Mouse (Mus musculus) spleen, adult 12 weeks (tissue): Measurements from ENCODE around the gene Itm2b.

Experiments used
- DNase-seq: peaks from one replicate; pipeline ENCODE4 v3.0.0; 2022; ENCODE audit warnings: low spot score

Itm2b gene

DNA sequence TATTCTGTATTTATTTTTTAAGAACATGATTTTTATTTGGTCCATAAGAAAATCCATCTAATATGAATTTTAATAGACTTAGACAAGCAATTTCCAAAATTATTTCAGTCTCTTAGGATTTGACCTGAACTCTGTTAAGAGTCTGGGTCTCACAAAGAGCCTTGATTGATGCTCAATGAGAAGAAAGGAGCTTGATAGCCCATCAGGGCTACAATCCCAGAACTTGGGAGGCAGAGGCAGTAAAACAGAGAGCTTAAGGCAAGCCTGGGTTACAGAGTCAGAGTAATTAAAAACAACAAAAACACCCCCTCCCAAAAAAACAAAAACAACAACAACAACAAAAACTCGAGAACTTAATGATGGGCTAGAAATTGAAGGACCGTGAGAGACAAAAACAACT is 61.1 kb downstream of the Itm2b start:
- no peak for DNase-seq

DNA sequence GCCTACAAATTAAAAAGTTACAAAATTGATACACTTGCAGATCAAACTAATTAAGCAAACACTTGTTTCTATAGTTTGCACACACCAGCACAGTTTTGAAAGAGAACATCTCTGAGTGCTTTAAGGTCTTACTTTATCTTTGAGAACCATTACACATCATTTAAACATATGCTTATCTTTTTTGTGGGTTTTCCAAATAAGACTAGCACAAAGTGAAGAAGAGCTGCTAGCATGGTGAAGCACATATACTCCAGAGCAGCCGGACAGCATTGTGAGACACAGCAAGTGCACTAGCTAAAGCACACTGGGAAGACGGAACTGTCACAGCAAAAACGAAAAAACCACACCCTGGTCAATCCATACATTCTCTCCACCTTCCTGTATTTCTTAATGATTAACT is 62.9 kb downstream of the Itm2b start:
- DNase-seq = peak; percentile 29

DNA sequence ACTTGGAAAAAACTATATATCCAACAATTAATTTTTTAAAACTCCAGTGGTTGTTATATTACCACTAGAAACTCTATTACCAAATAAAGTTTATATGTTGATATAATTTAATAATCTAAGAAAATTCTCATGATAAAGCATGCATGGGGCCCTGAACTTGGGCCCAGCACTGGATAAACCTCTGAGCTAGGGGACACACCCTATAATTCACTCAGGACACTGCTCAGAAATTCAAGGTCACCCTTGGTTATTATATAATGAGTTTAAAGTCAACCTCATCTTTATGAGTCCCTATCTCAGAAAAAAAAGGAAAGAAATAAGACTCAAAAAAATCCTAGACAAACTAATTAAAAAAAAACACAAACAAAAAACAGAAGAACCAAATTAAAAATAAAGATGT is 68.2 kb downstream of the Itm2b start:
- DNase-seq = no peak

DNA sequence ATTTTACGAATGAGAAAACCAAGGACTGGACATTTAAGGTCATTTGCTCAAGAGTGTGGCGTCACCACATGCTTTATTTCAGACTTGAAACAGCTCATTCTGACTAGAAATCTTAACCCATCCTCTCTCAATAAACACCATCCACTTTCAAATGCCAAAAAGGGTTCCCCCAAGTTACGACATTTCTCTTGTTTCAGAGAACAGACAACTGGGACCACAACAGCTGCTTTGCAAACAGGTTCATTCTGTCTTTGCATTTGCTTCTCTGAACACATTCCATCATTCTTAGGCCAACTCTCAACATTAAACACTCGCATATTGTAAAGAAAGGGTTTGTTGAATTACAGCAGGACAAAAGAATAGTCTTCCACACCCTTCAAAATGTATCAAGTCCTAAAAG is 71.2 kb downstream of the Itm2b start:
- no peak for DNase-seq

DNA sequence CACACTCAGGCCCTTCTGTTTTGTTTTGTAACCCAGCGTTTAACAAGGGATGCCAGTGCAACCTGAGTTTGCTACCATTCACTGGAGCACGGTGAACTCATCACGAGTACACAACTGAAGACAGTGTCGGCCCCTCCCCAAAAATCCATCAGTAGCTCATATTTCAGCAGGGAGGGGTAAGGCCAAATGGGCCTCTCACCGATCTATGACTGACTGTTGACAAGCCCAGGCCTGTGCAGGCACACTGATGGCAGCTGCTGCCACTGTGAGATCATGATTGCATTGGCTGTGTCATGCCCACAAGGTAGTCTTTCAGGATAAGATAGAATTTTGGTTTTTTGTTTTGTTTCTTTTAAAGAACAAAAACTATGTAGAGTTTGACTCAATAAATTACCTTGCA is 71.7 kb downstream of the Itm2b start:
- DNase-seq = no peak

DNA sequence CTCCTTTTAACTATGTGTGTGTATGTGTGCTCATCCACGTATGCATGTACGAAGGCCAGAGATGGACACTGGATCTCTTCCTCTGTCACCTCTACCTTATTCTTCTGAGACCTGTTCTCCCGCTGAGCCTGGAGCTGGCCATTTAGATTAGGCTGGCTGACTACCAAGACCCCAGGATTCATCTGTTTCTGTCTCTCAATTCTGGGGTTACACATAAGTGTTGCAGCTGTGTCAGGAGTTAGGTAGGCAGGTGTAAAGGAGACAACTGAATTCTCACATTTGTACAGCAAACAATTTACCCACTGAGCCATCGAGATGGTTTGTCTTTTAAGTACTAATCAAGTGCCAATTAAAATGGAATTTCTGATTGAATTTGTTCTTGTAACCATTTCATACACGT is 72.2 kb downstream of the Itm2b start:
- DNase-seq = no peak
